Mouse (Mus musculus) liver, embryonic 14.5 days (tissue): ENCODE results near the gene Cnot6. TPM values are rescaled to one million over a fixed set of nuclear protein-coding genes. Genes with fewer than 3 reads are reported as not detected.

Source experiments
- ATAC-seq: fragments of 200-750 bp; cut with Nextera tagmentation; 2 replicates; pipeline ENCODE4 v1.8.0; 2017; ENCODE audit warnings: moderate number of reproducible peaks, mild to moderate bottlenecking, moderate library complexity; ENCODE audit not compliant: insufficient read depth
- DNase-seq, 3 experiments: peaks; one replicate each; pipeline ENCODE4 v3.0.0-alpha.2; 2012 to 2013; ENCODE audit warnings: low read depth in 3 of 3, low spot score in 3 of 3
- H3K27ac ChIP-seq: fragments of 300-500 bp; sonication (generic); 2 replicates; pipeline ENCODE4 v1.5.1; 2014; ENCODE audit warnings: moderate library complexity, mild to moderate bottlenecking, control low read depth, inconsistent platforms
- H3K27me3 ChIP-seq: fragments of 300-500 bp; sonication (generic); 2 replicates; pipeline ENCODE4 v1.6.1; 2014; ENCODE audit warnings: mild to moderate bottlenecking, low read length, moderate library complexity; ENCODE audit not compliant: control insufficient read depth, insufficient read depth
- H3K36me3 ChIP-seq: fragments of 300-500 bp; sonication (generic); replicated peaks from 2 replicates; pipeline ENCODE4 v1.6.1; 2014; ENCODE audit warnings: low read depth; ENCODE audit not compliant: control insufficient read depth, insufficient read depth
- H3K4me1 ChIP-seq, 2 experiments: fragments of 200-500 bp in 1 of 2; fragments of 300-500 bp in 1 of 2; sonication (generic) in 1 of 2; replicated peaks; 2 replicates each; pipeline ENCODE4 v1.6.1; 2012 to 2014; ENCODE audit warnings: antibody characterized with exemption in 1 of 2, inconsistent platforms in 1 of 2, low read length in 1 of 2; ENCODE audit not compliant: control insufficient read depth in 2 of 2, insufficient read depth in 2 of 2
- H3K4me2 ChIP-seq: fragments of 300-500 bp; sonication (generic); 2 replicates; pipeline ENCODE4 v1.6.1; 2014; ENCODE audit warnings: low read depth, mild to moderate bottlenecking, control low read depth, moderate library complexity
- H3K4me3 ChIP-seq, 2 experiments: fragments of 200-500 bp in 1 of 2; fragments of 300-500 bp in 1 of 2; sonication (generic) in 1 of 2; 2 replicates each; pipeline ENCODE4 v1.5.1; 2012 to 2014; ENCODE audit warnings: low read depth in 2 of 2, low read length in 2 of 2, mild to moderate bottlenecking in 2 of 2, control low read depth in 1 of 2, inconsistent platforms in 1 of 2, moderate library complexity in 1 of 2; ENCODE audit not compliant: insufficient read depth in 1 of 2
- H3K9ac ChIP-seq: fragments of 300-500 bp; sonication (generic); replicated peaks from 2 replicates; pipeline ENCODE4 v1.6.1; 2014; ENCODE audit warnings: mild to moderate bottlenecking, control low read depth, moderate library complexity
- H3K9me3 ChIP-seq: fragments of 300-500 bp; sonication (generic); 2 replicates; pipeline ENCODE4 v1.6.1; 2016; ENCODE audit warnings: low read length, mixed read lengths; ENCODE audit not compliant: control insufficient read depth
- CTCF ChIP-seq: IDR thresholded peaks from 2 replicates; pipeline ENCODE4 v1.5.1; 2016; ENCODE audit warnings: antibody characterized with exemption, low read depth, control low read depth
- EP300 ChIP-seq: IDR thresholded peaks from 2 replicates; pipeline ENCODE4 v1.6.1; 2016; ENCODE audit warnings: antibody characterized with exemption, low read depth
- WGBS: fragments of 180-500 bp; shearing (Covaris S2); extraction: QIAGEN DNeasy Blood & Tissue Kit; methylation state at CpG from one replicate; pipeline ENCODE4 v1.1.7; 2014; ENCODE audit not compliant: insufficient replicate concordance; 5-methylcytosine and 5-hydroxymethylcytosine counted together
- polyA plus RNA-seq, 2 experiments: library from polyadenylated mRNA; depleted of rRNA in 1 of 2; stranded (reverse) in 1 of 2; unstranded in 1 of 2; fragments of >200 nt; fragmentation: Nextera tagmentation in 1 of 2; extraction: Ambion mirVana in 1 of 2; gene quantifications; 2 replicates each; pipeline versions ENCODE4 v1.2.1 to v1.2.3; 2012 to 2014

Cnot6 gene
- polyA plus RNA-seq, 2 experiments, result 18.1 to 21.0 TPM

DNA sequence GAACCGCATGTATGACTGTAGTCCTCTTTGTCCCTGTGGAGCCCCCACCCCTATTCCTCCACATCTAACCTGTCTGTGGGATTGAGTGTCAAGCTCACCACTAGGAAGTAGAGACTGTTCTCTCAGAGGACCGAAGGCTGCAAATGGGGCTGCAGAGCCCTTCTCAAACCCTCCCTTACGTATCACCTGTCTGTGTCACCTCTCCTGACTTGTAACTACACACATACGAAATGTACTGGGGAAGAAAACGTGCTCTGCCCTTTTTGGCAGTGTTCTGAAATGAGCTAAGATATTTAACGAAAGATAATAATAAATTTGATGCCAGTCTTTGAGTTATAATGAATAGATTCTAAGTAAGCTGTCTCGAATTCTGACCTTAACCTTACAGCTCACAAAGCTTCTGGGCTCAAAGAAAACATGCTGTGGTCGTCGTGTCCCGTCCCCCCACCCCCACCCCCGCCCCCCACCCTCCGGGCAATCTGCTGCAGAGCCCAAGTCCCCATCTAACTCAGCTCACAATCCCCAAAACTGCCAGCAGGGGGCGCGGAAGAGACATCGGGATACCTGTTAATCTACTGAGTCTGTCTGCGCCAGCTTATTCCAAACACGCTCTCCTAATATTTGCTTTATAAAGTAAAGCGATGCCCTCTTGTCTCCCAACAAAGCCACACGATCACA, 60.0 kb downstream of the Cnot6 start:
- DNase-seq (peak; percentile 67 to 72 (median 69)), ATAC-seq (peak; percentile 45; the same call in 1 of the 2 replicates)
- WGBS, result 17% methylated on average over 19 of the region's 19 CpGs
- Histone ChIP-seq H3K27ac (no peak overlapping the region), H3K9me3 (no peaks in the 10 kb centered on the region), H3K4me3 (peak overlapping the region in 1 of 2 experiments; percentile 28; a peak in 2 of 4 replicates), H3K4me2 (peak overlapping the region; percentile 35), H3K9ac (no peak overlapping the region), H3K4me1 (peaks cover 11 to 22% of the 10 kb centered on the region in 2 experiments; a peak in 3 of 4 replicates), H3K27me3 (no peaks in the 10 kb centered on the region), H3K36me3 (no peaks in the 10 kb centered on the region)
- peak; percentile 83 for TF ChIP-seq CTCF
- TF ChIP-seq EP300, result no peak

DNA sequence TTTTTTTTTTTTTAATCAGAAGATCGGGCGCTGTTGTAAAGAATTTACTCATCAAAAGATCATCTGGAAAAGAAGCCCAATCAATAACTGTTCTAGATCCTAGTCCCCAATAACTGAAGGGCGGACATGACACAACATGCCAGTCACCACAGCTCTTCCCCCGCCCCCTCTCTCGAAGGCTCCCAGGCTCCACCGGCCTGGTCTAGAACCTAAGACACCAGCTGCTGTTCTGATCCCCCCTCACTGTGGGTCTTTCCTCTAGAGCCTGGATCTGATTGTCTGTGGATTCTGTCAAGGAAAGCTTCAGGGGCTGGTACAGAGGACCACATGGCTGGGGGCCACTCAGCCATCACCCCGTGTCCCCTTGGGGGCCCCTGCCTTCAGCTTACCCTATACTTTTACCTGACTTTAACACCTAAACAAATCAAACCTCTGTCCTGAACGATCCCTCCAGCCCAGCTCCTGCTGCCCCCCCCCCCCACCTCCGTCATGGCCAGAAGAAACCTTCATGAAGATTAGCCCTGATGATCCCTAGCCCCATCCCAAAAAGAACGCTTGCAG, 60.7 kb downstream of the Cnot6 start:
- Histone ChIP-seq H3K27me3 (no peaks in the 10 kb centered on the region), H3K4me1 (peaks cover 11 to 22% of the 10 kb centered on the region in 2 experiments; a peak in 3 of 4 replicates), H3K4me2 (peak overlapping the region; percentile 21), H3K4me3 (no peak overlapping the region), H3K9me3 (no peaks in the 10 kb centered on the region), H3K27ac (peak overlapping the region; percentile 19), H3K9ac (no peak overlapping the region), H3K36me3 (no peaks in the 10 kb centered on the region)
- DNase-seq (peak in 1 of 3 experiments; percentile 27), ATAC-seq (peak; percentile 57)
- 37% methylated on average over 10 of the region's 10 CpGs for WGBS
- TF ChIP-seq EP300 (no peak), CTCF (no peak)

DNA sequence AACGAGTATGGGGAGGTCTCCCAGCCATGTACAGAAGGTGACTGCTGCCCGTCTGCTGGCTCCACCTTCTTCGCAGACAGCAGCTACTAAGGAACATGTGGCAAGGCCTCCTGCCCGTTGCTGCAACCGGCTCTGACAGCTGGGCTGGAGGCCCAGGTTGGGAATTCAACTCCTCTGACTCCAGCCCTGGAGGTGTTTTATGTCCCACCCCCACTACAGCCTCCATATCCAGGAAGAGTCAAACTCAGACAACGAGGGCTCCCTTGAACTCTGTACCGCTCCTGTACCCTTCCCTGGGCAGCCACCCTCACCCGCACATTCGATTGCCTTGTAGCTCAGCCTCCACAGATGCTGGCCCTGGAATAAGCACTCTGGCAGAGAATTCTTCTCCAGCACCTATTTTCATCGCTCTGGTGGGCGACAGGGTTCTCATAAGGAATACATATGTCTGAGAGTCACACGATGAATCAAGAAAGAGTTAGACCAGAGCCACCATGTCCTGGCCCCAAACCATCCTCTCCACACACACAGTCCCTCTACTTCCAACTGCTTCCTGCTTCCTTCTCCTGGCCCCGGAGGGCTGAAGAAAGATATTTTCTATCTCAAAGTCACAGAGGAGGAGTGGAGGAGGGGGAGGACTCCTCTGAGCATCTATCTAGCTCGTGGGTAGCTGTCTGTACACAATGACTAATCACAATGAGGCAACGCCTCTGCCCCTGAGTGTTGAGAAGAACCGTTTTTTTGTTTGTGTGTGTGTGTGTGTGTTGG, 61.3 kb downstream of the Cnot6 start:
- Histone ChIP-seq H3K36me3 (no peaks in the 10 kb centered on the region), H3K9ac (peak overlapping the region; percentile 23), H3K4me1 (peaks cover 11 to 22% of the 10 kb centered on the region in 2 experiments; a peak in 3 of 4 replicates), H3K4me3 (no peak overlapping the region), H3K27ac (peak overlapping the region; percentile 19), H3K27me3 (no peaks in the 10 kb centered on the region), H3K9me3 (no peaks in the 10 kb centered on the region), H3K4me2 (peak overlapping the region; percentile 21)
- WGBS, result 44% methylated on average over 16 of the region's 16 CpGs
- TF ChIP-seq CTCF, result no peak
- peak; percentile 74 for TF ChIP-seq EP300
- ATAC-seq (peak; percentile 85), DNase-seq (peak; percentile 50 to 58 (median 58))

DNA sequence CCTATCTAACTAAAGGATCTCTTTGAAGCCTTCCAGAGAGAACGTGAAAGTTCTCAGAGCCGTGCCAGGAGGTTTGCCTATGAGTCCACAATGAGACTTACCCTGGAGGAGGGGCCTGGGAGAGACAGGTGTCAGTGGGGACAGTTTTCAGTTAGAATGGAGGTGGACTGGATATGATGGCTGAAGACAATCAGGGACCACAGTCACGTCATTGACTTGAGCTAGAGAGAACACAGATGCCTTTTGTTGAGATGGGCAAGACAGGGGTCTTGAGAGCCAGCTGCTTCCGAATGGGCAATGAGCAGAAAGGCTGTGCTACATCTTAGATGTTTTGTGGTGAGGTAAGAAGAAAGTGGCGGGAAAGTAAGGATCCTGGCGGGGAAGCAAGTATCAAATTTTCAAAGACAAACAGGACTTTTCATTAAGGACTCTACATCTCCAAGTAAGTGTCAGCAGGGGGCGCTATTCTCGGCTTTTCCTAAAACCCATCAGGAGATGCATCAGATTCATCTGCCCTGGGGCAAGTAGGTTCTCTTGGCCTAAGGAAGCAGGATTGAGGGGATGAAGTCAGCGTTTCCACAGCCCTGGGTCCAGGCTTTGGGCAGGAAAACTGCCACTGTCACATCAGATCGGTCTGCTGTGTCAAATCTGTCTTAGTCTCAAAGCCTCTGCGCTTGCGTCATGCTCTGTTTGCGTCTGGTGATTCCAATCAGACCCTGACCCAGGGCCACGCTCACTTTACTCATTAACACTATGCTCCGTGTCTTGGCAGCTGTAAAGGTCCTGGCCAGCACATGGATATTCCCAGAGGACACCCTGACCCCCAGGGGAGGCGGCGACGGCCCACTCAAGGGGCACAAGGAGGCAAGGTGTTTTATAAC, 62.2 kb downstream of the Cnot6 start:
- H3K4me3 ChIP-seq, result no peak overlapping the region
- H3K4me1 ChIP-seq, result peaks cover 11 to 22% of the 10 kb centered on the region in 2 experiments; a peak in 3 of 4 replicates
- peak overlapping the region; percentile 21; the same call in 1 of the 2 replicates for H3K4me2 ChIP-seq
- H3K27me3 ChIP-seq, result no peaks in the 10 kb centered on the region
- H3K9ac ChIP-seq, result no peak overlapping the region; the same call in 1 of the 2 replicates
- TF ChIP-seq CTCF (peak; percentile 77), EP300 (no peak)
- DNase-seq (peak; percentile 39 to 53 (median 45)), ATAC-seq (no peak)
- H3K36me3 ChIP-seq, result no peaks in the 10 kb centered on the region
- H3K9me3 ChIP-seq, result no peaks in the 10 kb centered on the region
- WGBS, result 55% methylated on average over 18 of the region's 18 CpGs
- peak overlapping the region; percentile 19 for H3K27ac ChIP-seq
